Mouse (Mus musculus) liver, postnatal 0 days (tissue): ENCODE measurements at regions not wholly inside any gene's neighbourhood (a gene's known extent, or its start where the extent isn't known, plus 50 kb on each side); places are given as distances from the start of the nearest gene placed in this dataset.

Experiments used
- CTCF ChIP-seq: sonication (generic); IDR thresholded peaks from 2 replicates; pipeline ENCODE4 v1.5.1; 2016; ENCODE audit warnings: antibody characterized with exemption, low read depth
- EP300 ChIP-seq: IDR thresholded peaks from 2 replicates; pipeline ENCODE4 v1.6.1; 2016; ENCODE audit warnings: antibody characterized with exemption, low read depth, mild to moderate bottlenecking

- no peak for TF ChIP-seq CTCF
- TF ChIP-seq EP300: no peak
These were observed 266.7 kb downstream of the Gpat3 start for GRCm38 (mm10) chr5:101112151-101112769.
